8 mouse cellular contexts compared by ENCODE assay signal in the genomic region with DNA sequence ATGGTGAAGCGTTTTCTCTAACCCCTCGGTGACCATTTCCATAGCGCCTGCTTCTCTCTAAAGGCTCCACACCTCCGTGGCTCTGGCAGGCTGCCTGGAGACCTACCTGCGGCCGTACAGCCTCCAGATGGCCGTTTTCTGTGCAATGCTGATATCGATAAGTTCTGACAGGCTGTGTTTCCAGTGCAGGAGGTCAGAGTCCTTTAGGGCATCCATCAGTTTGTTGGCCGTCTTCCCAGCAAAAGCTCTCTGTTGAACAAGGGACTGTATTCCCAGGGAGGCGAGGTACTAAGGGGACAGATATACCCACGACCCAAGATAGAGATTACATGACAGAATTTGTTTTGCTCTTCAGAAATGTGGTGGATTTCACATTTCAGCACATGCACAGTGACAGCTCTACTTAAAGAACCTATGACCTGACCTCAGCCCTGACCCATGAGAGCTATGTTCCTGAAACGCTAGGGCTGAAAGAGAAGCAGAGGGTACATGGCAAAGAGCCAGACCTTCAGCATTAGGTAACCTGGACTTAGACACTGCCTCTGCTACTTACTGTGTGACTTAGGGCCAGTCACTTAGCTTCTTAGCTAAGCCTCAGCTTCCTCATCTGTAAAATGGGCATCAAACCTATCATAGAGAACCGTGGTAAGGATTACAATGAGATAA. TPM values are rescaled to one million over a fixed set of nuclear protein-coding genes. Genes with fewer than 3 reads are reported as not detected.
DNase-seq lines count a peak whose midpoint lies in the region; ATAC-seq lines count a peak whose summit lies in the region.

No protein-coding gene starts in this region.

- peaks cover 6% of the 10 kb centered on the region; the same call in 1 of the 2 replicates for H3K4me1 ChIP-seq in hindbrain, embryonic 14.5 days (replicated peaks; ENCODE audit: control insufficient read depth, insufficient read depth, low read length)
- H3K4me1 ChIP-seq in hindbrain, embryonic 10.5 days (replicated peaks), result no peaks in the 10 kb centered on the region

- H3K27me3 ChIP-seq in hindbrain, embryonic 14.5 days (ENCODE audit: control insufficient read depth, insufficient read depth, low read length), result no peaks in the 10 kb centered on the region
- no peaks in the 10 kb centered on the region for H3K27me3 ChIP-seq in hindbrain, embryonic 10.5 days (ENCODE audit: insufficient read depth, poor library complexity, severe bottlenecking)

- 75% methylated on average over 13 of the region's 13 CpGs for WGBS in hindbrain, embryonic 14.5 days
- 91% methylated on average over 13 of the region's 13 CpGs for WGBS in hindbrain, embryonic 10.5 days

- no peak overlapping the region for H3K9ac ChIP-seq in hindbrain, embryonic 14.5 days

- no peak for ATAC-seq in hindbrain, embryonic 14.5 days (ENCODE audit: low FRiP score)

- no peaks in the 10 kb centered on the region for H3K9me3 ChIP-seq in hindbrain, embryonic 14.5 days (ENCODE audit: control insufficient read depth, low read length)
- no peaks in the 10 kb centered on the region for H3K9me3 ChIP-seq in hindbrain, embryonic 10.5 days

- H3K4me2 ChIP-seq in hindbrain, embryonic 14.5 days (replicated peaks), result no peak overlapping the region

- peaks cover 98% of the 10 kb centered on the region for H3K36me3 ChIP-seq in hindbrain, embryonic 14.5 days (replicated peaks; ENCODE audit: control insufficient read depth, insufficient read depth)
- peaks cover 98% of the 10 kb centered on the region for H3K36me3 ChIP-seq in hindbrain, embryonic 10.5 days

- no peak overlapping the region for H3K4me3 ChIP-seq in hindbrain, embryonic 14.5 days (replicated peaks; ENCODE audit: low read length)
- no peak overlapping the region for H3K4me3 ChIP-seq in hindbrain, embryonic 10.5 days

- peak; percentile 23 for DNase-seq in adrenal gland, adult 2 months
- DNase-seq in adrenal gland, adult 18-20 months (ENCODE audit: low spot score in 2 of 2), result no peak
- DNase-seq in hindbrain, embryonic 14.5 days (ENCODE audit: low spot score), result no peak
- no peak for DNase-seq in hindbrain, embryonic 10.5 days (ENCODE audit: low spot score)
- peak; percentile 77 to 80 for DNase-seq in cerebellum, adult 18-20 months
- DNase-seq in kidney, postnatal 10 days, result peak; percentile 40
- DNase-seq in urinary bladder, postnatal 36 days (ENCODE audit: low spot score in 2 of 2), result no peak
- no peak for DNase-seq in layer of hippocampus, adult 8-10 months (ENCODE audit: low spot score in 2 of 2)

- peak overlapping the region; percentile 20; the same call in 1 of the 2 replicates for H3K27ac ChIP-seq in hindbrain, embryonic 14.5 days
- H3K27ac ChIP-seq in hindbrain, embryonic 10.5 days, result no peak overlapping the region

RNA-seq across cellular contexts. Expression of a gene that starts 20.7 kb away (rescaled TPM):
- total RNA-seq in adrenal gland, adult 2 months (2021), result 100 to 1,000 TPM; 152 to 154 TPM
- polyA plus RNA-seq in adrenal gland, adult 2 months (2012; rRNA removed), result 124 and 148 TPM in 2 replicates
- total RNA-seq in adrenal gland, adult 18-20 months (2021), result 100 to 1,000 TPM; 148 to 156 TPM
- polyA plus RNA-seq in hindbrain, embryonic 14.5 days (2014; fragmentation: Nextera tagmentation; extraction: Ambion mirVana), result 487 and 525 TPM in 2 replicates
- polyA plus RNA-seq in hindbrain, embryonic 10.5 days (2016; fragmentation: Nextera tagmentation; extraction: Ambion mirVana), result 491 and 495 TPM in 2 replicates
- 100 to 1,000 TPM; 192 to 236 (median 203) TPM for total RNA-seq in layer of hippocampus, adult 8-10 months (2022)

RNA-seq across cellular contexts. Expression of a gene that starts 21.3 kb away (rescaled TPM):
- total RNA-seq in adrenal gland, adult 2 months (2021), result 10 to 100 TPM; 34.2 to 42.3 TPM
- 53.4 and 55.5 TPM in 2 replicates for polyA plus RNA-seq in adrenal gland, adult 2 months (2012; rRNA removed)
- total RNA-seq in adrenal gland, adult 18-20 months (2021), result 10 to 100 TPM; 26.7 to 36.4 TPM
- 57.2 and 59.2 TPM in 2 replicates for polyA plus RNA-seq in hindbrain, embryonic 14.5 days (2014; fragmentation: Nextera tagmentation; extraction: Ambion mirVana)
- polyA plus RNA-seq in hindbrain, embryonic 10.5 days (2016; fragmentation: Nextera tagmentation; extraction: Ambion mirVana), result 25.1 and 29.3 TPM in 2 replicates
- total RNA-seq in layer of hippocampus, adult 8-10 months (2022), result 10 to 100 TPM; 87.3 to 96.2 (median 93.0) TPM

RNA-seq across cellular contexts. Expression of a gene that starts 49.4 kb away (rescaled TPM):
- total RNA-seq in adrenal gland, adult 2 months (2021), result 10 to 100 TPM; 17.9 to 33.8 TPM
- polyA plus RNA-seq in adrenal gland, adult 2 months (2012; rRNA removed), result 3.7 and 4.4 TPM in 2 replicates
- 10 to 100 TPM; 15.9 to 26.0 TPM for total RNA-seq in adrenal gland, adult 18-20 months (2021)
- polyA plus RNA-seq in hindbrain, embryonic 14.5 days (2014; fragmentation: Nextera tagmentation; extraction: Ambion mirVana), result 46.2 and 54.8 TPM in 2 replicates
- polyA plus RNA-seq in hindbrain, embryonic 10.5 days (2016; fragmentation: Nextera tagmentation; extraction: Ambion mirVana), result 47.6 and 48.3 TPM in 2 replicates
- total RNA-seq in layer of hippocampus, adult 8-10 months (2022), result 10 to 100 TPM; 49.7 to 59.8 (median 56.6) TPM

Comparison
In these comparisons a context has a peak if more than half of its experiments do, and no peak if none do; other contexts are left out.
1. DNase-seq: peak in adrenal gland, adult 2 months (single experiment), cerebellum, adult 18-20 months (2 of 2) and kidney, postnatal 10 days (single experiment); none in adrenal gland, adult 18-20 months (0 of 2), hindbrain, embryonic 14.5 days (single experiment), hindbrain, embryonic 10.5 days (single experiment), urinary bladder, postnatal 36 days (0 of 2) and layer of hippocampus, adult 8-10 months (0 of 2).